In the genomic region with DNA sequence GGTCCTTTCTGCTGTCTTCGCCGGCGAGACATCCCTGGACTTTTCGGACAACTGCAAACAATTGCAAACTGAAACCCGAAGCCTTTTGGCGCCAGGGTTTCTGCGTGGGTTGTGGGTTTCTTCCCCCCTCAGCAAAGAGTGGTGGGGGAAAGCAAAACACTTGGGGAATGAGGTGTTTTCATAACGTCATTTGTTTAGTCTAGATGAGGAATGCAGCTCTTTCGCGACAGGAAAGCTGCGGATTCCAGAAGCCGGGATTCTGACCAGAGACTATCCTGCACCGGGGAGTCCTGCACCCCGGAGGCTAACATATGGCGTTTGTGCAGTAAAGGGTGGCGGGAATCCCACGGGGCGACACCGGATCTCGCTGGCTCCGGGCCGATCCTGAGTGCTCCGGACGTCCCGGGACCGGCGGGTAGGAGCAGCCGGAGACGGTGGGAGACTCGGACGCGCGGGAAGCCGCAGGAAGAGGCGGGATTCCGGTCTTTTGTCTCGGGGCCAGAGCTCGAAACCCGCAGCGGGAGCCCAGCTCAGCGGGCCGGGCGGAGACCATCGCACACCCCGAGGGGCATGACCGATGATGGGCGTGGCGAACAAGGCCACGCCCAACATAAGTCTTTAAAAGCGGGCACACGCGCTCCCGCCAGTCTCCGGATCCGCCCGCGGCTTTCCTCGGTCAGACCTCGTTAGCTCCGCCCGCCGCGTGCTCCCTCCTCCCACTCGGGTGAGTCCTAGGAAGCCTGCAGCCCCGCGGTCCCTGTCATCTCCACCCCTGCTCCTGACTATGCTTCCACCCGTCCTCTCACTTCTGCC, we compare ENCODE assay signal across 9 mouse cellular contexts. TPM values are rescaled to one million over a fixed set of nuclear protein-coding genes. Genes with fewer than 3 reads are reported as not detected.
DNase-seq lines count a peak whose midpoint lies in the region; ATAC-seq and TF ChIP-seq lines count a peak whose summit lies in the region.
"Had no signal": no experiment of that assay in that cellular context is flagged by ENCODE, and none has a peak within 500 bp of the region (broad histone marks: within the 10 kb centered on the region; RNA-seq: fewer than 3 reads in every experiment).

TSS of gene Csrp2 (plus strand) at position 259 of the 813 bp plus-strand sequence.

- H3K4me1 ChIP-seq in embryonic facial prominence, embryonic 10.5 days: peaks cover 56% of the 10 kb centered on the region
- peaks cover 13% of the 10 kb centered on the region for H3K4me1 ChIP-seq in intestine, postnatal 0 days (replicated peaks; ENCODE audit: control insufficient read depth, insufficient read depth, low read length)
- H3K4me1 ChIP-seq in limb, embryonic 13.5 days: peaks cover 38% of the 10 kb centered on the region
- H3K4me1 ChIP-seq in midbrain, embryonic 15.5 days: peaks cover 18% of the 10 kb centered on the region

- peak within 1 kb of the TSS; percentile 85 for H3K4me3 ChIP-seq in embryonic facial prominence, embryonic 10.5 days
- peak within 1 kb of the TSS; percentile 76 for H3K4me3 ChIP-seq in intestine, postnatal 0 days (ENCODE audit: low read depth, low read length)
- H3K4me3 ChIP-seq in limb, embryonic 13.5 days: peak within 1 kb of the TSS; percentile 77
- peak within 1 kb of the TSS; percentile 57 for H3K4me3 ChIP-seq in midbrain, embryonic 15.5 days

- H3K27me3 ChIP-seq in embryonic facial prominence, embryonic 10.5 days (replicated peaks; ENCODE audit: low read depth, poor library complexity, severe bottlenecking): no peaks in the 10 kb centered on the region
- no peaks in the 10 kb centered on the region for H3K27me3 ChIP-seq in intestine, postnatal 0 days (replicated peaks; ENCODE audit: control insufficient read depth, insufficient read depth, low read length)
- no peaks in the 10 kb centered on the region for H3K27me3 ChIP-seq in limb, embryonic 13.5 days
- H3K27me3 ChIP-seq in midbrain, embryonic 15.5 days (replicated peaks): no peaks in the 10 kb centered on the region

- TF ChIP-seq CTCF in intestine, postnatal 0 days (IDR thresholded peaks at IDR 0.05; ENCODE audit: low read depth): no peak

- ATAC-seq in granulocyte monocyte progenitor cell, adult 5-6 weeks (replicated peaks; ENCODE audit: poor library complexity, severe bottlenecking): peak; percentile 83
- ATAC-seq in intestine, postnatal 0 days: peak; percentile 78
- ATAC-seq in limb, embryonic 13.5 days (ENCODE audit: low FRiP score, low read depth): peak; percentile 91
- ATAC-seq in midbrain, embryonic 15.5 days (replicated peaks): peak; percentile 94

- peak; percentile 56 for DNase-seq in right cerebral cortex, adult 18-20 months
- no peak for DNase-seq in right cerebral cortex, postnatal 36 days (ENCODE audit: low spot score in 2 of 2)
- DNase-seq in embryonic facial prominence, embryonic 10.5 days (ENCODE audit: low spot score): peak; percentile 97
- peak; percentile 51 to 81 for DNase-seq in spleen, postnatal 10 days (ENCODE audit: low spot score in 2 of 2)

- no peaks in the 10 kb centered on the region for H3K9me3 ChIP-seq in embryonic facial prominence, embryonic 10.5 days
- H3K9me3 ChIP-seq in intestine, postnatal 0 days (ENCODE audit: control insufficient read depth): no peaks in the 10 kb centered on the region
- no peaks in the 10 kb centered on the region for H3K9me3 ChIP-seq in limb, embryonic 13.5 days
- H3K9me3 ChIP-seq in midbrain, embryonic 15.5 days: no peaks in the 10 kb centered on the region

- peak within 1 kb of the TSS; percentile 99 for H3K27ac ChIP-seq in embryonic facial prominence, embryonic 10.5 days (replicated peaks)
- H3K27ac ChIP-seq in intestine, postnatal 0 days (ENCODE audit: low read depth, low read length): peak within 1 kb of the TSS; percentile 88
- peak within 1 kb of the TSS; percentile 98 for H3K27ac ChIP-seq in limb, embryonic 13.5 days
- peak within 1 kb of the TSS; percentile 76 for H3K27ac ChIP-seq in midbrain, embryonic 15.5 days

- peak within 1 kb of the TSS; percentile 68 for H3K9ac ChIP-seq in intestine, postnatal 0 days (ENCODE audit: low read depth, low read length)
- peak within 1 kb of the TSS; percentile 88 for H3K9ac ChIP-seq in limb, embryonic 13.5 days
- peak within 1 kb of the TSS; percentile 59 for H3K9ac ChIP-seq in midbrain, embryonic 15.5 days

- under 1% methylated on average over 67 of the region's 67 CpGs for WGBS in embryonic facial prominence, embryonic 10.5 days
- under 1% methylated on average over 59 of the region's 67 CpGs for WGBS in intestine, postnatal 0 days
- WGBS in limb, embryonic 13.5 days: under 1% methylated on average over 67 of the region's 67 CpGs
- under 1% methylated on average over 67 of the region's 67 CpGs for WGBS in midbrain, embryonic 15.5 days

- peak within 1 kb of the TSS; percentile 93 for H3K4me2 ChIP-seq in intestine, postnatal 0 days (replicated peaks; ENCODE audit: low read depth)
- peak within 1 kb of the TSS; percentile 84 for H3K4me2 ChIP-seq in limb, embryonic 13.5 days (replicated peaks)
- peak within 1 kb of the TSS; percentile 85 for H3K4me2 ChIP-seq in midbrain, embryonic 15.5 days

- H3K36me3 ChIP-seq in embryonic facial prominence, embryonic 10.5 days (replicated peaks): peaks cover 14% of the 10 kb centered on the region
- H3K36me3 ChIP-seq in intestine, postnatal 0 days (ENCODE audit: control insufficient read depth, insufficient read depth): no peaks in the 10 kb centered on the region
- no peaks in the 10 kb centered on the region for H3K36me3 ChIP-seq in limb, embryonic 13.5 days
- H3K36me3 ChIP-seq in midbrain, embryonic 15.5 days (replicated peaks): no peaks in the 10 kb centered on the region
- H3K36me3 ChIP-seq: G1E had no signal

RNA-seq across cellular contexts. Expression of gene Csrp2, which starts in this region (rescaled TPM):
- 275 and 290 TPM in 2 replicates for polyA plus RNA-seq in embryonic facial prominence, embryonic 10.5 days (2016; fragmentation: Nextera tagmentation; extraction: Ambion mirVana)
- total RNA-seq in granulocyte monocyte progenitor cell, adult 5-6 weeks (2014; fragmentation: Nextera tagmentation): 38.3 and 53.6 TPM in 2 replicates
- total RNA-seq in granulocyte monocyte progenitor cell, adult 5-6 weeks (2017): 85.8 and 119 TPM in 2 replicates
- polyA plus RNA-seq in intestine, postnatal 0 days (2015; fragmentation: Nextera tagmentation; extraction: Ambion mirVana): 97.2 and 102 TPM in 2 replicates
- polyA plus RNA-seq in limb, embryonic 13.5 days (2015; fragmentation: Nextera tagmentation; extraction: Ambion mirVana): 207 and 225 TPM in 2 replicates
- 109 and 111 TPM in 2 replicates for polyA plus RNA-seq in midbrain, embryonic 15.5 days (2015; fragmentation: Nextera tagmentation; extraction: Ambion mirVana)
- polyA plus RNA-seq: G1E had no signal

Comparison
In these comparisons a context has a peak if more than half of its experiments do, and no peak if none do; other contexts are left out.
1. DNase-seq: peak in right cerebral cortex, adult 18-20 months (single experiment), embryonic facial prominence, embryonic 10.5 days (single experiment) and spleen, postnatal 10 days (2 of 2); none in right cerebral cortex, postnatal 36 days (0 of 2).
2. Peak in every context shown above with its lines, with median percentiles within 50 percentile points of each other: H3K27ac ChIP-seq, H3K4me3 ChIP-seq, ATAC-seq, H3K4me2 ChIP-seq and H3K9ac ChIP-seq.